Mouse (Mus musculus) heart, embryonic 12.5 days (tissue): ENCODE data around the gene Trmt10b. TPM values are rescaled to one million over a fixed set of nuclear protein-coding genes. Genes with fewer than 3 reads are reported as not detected.

Experiments used
- ATAC-seq: fragments of 200-750 bp; cut with Nextera tagmentation; 2 replicates; pipeline ENCODE4 v1.8.0; 2017; ENCODE audit warnings: moderate TSS enrichment, moderate library complexity; ENCODE audit not compliant: insufficient number of reproducible peaks, low FRiP score
- H3K27ac ChIP-seq: fragments of 300-500 bp; sonication (generic); 2 replicates; pipeline ENCODE4 v1.5.1; 2016; ENCODE audit warnings: mild to moderate bottlenecking, moderate library complexity; ENCODE audit not compliant: poor library complexity, severe bottlenecking
- H3K27me3 ChIP-seq: fragments of 300-500 bp; sonication (generic); replicated peaks from 2 replicates; pipeline ENCODE4 v1.6.1; 2016; ENCODE audit warnings: mild to moderate bottlenecking, moderate library complexity
- H3K36me3 ChIP-seq: fragments of 300-500 bp; sonication (generic); 2 replicates; pipeline ENCODE4 v1.6.1; 2016; ENCODE audit warnings: mild to moderate bottlenecking, moderate library complexity
- H3K4me1 ChIP-seq: fragments of 300-500 bp; sonication (generic); replicated peaks from 2 replicates; pipeline ENCODE4 v1.6.1; 2016; ENCODE audit warnings: mild to moderate bottlenecking
- H3K4me2 ChIP-seq: fragments of 300-500 bp; sonication (generic); 2 replicates; pipeline ENCODE4 v1.6.1; 2016; ENCODE audit warnings: mild to moderate bottlenecking, moderate library complexity
- H3K4me3 ChIP-seq: fragments of 300-500 bp; sonication (generic); 2 replicates; pipeline ENCODE4 v1.5.1; 2016; ENCODE audit warnings: mild to moderate bottlenecking
- H3K9ac ChIP-seq: fragments of 300-500 bp; sonication (generic); 2 replicates; pipeline ENCODE4 v1.6.1; 2016; ENCODE audit warnings: mild to moderate bottlenecking, moderate library complexity
- H3K9me3 ChIP-seq: fragments of 300-500 bp; sonication (generic); replicated peaks from 2 replicates; pipeline ENCODE4 v1.6.1; 2016; ENCODE audit warnings: mild to moderate bottlenecking, moderate library complexity
- WGBS: fragments of 180-500 bp; shearing (Covaris S2); methylation state at CpG from one replicate; pipeline ENCODE4 v1.1.7; 2016; 5-methylcytosine and 5-hydroxymethylcytosine counted together
- polyA plus RNA-seq: library from polyadenylated mRNA; unstranded; fragments of >200 nt; fragmentation: Nextera tagmentation; extraction: Ambion mirVana; gene quantifications from 2 replicates; pipeline ENCODE4 v1.2.1, GENCODE M21; 2016

Gene Trmt10b
- polyA plus RNA-seq, 1 experiment from 2014 or later, result 10.1 TPM

DNA sequence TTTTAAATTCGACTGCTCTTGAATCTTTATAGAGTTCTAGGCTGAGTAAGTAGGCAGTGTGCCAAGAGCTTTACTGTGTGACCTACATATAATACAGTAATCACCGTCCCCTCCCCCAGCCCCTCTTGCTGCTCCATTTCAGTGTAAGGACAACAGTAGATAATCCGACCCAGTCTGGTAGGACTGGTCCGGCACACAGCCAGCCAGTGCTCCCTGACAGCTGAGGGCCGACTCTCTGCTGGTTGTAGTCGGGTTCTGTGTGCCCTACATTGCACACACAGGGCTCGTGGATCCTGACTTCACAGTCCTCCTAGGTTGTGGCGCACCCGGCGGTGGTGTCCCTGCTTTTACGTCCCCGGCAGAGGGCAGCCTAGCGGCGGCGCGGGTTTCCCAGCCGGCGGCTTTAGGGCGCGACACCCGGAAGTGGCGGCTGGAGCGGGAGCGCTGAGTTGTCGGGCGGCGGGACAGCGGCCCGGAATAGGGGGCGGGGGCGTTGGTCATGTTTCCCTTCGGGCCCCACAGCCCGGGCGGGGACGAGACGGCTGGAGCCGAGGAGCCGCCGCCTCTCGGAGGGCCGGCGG lies 44.8 kb downstream of the Trmt10b start, which contains the start of gene Dcaf10:
Dcaf10 (plus strand) TSS at position 433 of the 581 bp plus-strand sequence.
- H3K27ac ChIP-seq, result peak within 1 kb of the TSS; percentile 99
- peaks cover 18% of the 10 kb centered on the region for H3K4me1 ChIP-seq
- H3K9ac ChIP-seq, result peak within 1 kb of the TSS; percentile 99
- peaks cover 11% of the 10 kb centered on the region for H3K36me3 ChIP-seq
- peak within 1 kb of the TSS; percentile 84 for H3K4me2 ChIP-seq
- peak within 1 kb of the TSS; percentile 99 for H3K4me3 ChIP-seq
- H3K27me3 ChIP-seq, result no peaks in the 10 kb centered on the region
- under 1% methylated on average over 39 of the region's 42 CpGs for WGBS
- ATAC-seq, result peak; percentile 94
- H3K9me3 ChIP-seq, result no peaks in the 10 kb centered on the region

DNA sequence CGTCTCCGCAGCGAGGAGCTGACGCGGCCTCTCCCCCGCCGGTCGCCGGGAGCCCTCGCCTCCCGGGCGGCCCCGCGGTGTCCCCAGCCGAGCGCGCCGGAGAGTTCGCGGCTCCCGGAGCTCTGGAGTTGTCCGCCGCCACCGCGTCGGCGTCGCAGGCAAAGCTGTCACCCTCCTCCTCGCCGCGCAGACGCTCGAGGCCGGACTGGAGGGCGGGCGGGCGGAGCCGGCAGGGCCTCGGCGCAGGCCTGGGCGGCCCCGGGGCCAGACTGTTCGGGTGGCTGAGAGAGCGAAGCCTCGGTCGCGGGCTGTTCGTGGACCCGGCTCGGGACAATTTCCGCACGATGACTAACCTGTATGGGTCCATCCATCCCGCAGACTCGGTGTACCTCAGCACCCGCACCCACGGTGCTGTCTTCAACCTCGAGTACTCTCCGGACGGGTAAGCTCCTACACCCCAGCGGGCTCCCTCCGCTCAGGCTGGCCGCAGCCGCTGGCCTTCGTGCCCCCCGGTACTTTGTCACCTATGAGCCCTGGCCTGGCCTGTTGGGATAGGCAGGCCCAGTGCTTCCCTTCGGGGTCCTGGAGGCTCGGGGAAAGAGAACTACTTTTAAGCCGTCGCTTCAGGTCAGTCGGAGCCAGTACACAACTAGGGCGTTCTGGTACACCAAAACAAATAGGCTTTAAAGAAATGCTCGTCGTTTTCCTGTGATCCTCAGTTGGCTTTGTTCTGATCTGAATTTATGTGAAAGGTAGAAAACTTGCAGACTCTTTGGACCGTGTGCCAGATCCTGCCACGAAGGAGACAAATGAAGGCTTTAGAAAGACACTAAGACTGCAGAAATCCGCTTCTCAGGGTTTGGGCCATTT lies 45.6 kb downstream of the Trmt10b start, which contains the start of gene Exosc3:
Exosc3 (minus strand) TSS at position 447 of the 870 bp plus-strand sequence.
- no peaks in the 10 kb centered on the region for H3K27me3 ChIP-seq
- peak; percentile 89 for ATAC-seq
- H3K4me1 ChIP-seq, result peaks cover 18% of the 10 kb centered on the region
- peak within 1 kb of the TSS; percentile 99 for H3K27ac ChIP-seq
- H3K4me2 ChIP-seq, result peak within 1 kb of the TSS; percentile 84
- under 1% methylated on average over 76 of the region's 76 CpGs for WGBS
- H3K4me3 ChIP-seq, result peak within 1 kb of the TSS; percentile 99
- peak within 1 kb of the TSS; percentile 99 for H3K9ac ChIP-seq
- no peaks in the 10 kb centered on the region for H3K9me3 ChIP-seq
- H3K36me3 ChIP-seq, result peaks cover 16% of the 10 kb centered on the region

DNA sequence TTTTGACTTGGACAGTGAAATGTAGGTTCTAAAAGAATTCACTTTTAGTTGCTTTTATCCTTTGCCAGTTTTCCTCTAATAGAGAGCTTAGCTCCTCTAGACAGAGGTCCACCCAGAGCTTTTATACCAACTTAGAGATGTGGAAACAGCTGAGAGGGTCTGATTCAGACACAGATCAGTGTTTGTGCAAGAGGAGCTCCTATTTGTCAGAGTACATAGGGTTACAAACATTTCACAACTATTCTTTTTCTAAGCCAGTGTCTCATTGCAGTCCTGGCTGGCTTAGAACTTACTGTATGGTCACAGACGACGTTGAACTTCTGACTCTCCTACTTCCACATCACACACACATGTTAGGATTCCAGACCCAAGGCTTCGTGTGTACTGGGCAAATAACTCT lies 59.7 kb downstream of the Trmt10b start:
- Histone ChIP-seq H3K27ac (no peak overlapping the region), H3K36me3 (peaks cover 22% of the 10 kb centered on the region), H3K9ac (no peak overlapping the region), H3K4me1 (no peaks in the 10 kb centered on the region), H3K27me3 (no peaks in the 10 kb centered on the region), H3K4me2 (no peak overlapping the region), H3K4me3 (no peak overlapping the region), H3K9me3 (no peaks in the 10 kb centered on the region)
- ATAC-seq, result no peak
- 91% methylated on average over 3 of the region's 3 CpGs for WGBS

Other genes starting within 250 kb of the Trmt10b start
- gene Fbxo10, start 212.5 kb upstream of the Trmt10b start, polyA plus RNA-seq, result 17.7 TPM in 2 replicates
- gene Tomm5, start 189.0 kb upstream of the Trmt10b start, polyA plus RNA-seq, result 207 and 213 TPM in 2 replicates
- gene Frmpd1, start 112.3 kb upstream of the Trmt10b start, polyA plus RNA-seq, result 3.3 and 3.5 TPM in 2 replicates
- gene Dcaf10, start 45.0 kb downstream of the Trmt10b start, polyA plus RNA-seq, result 12.8 and 15.6 TPM in 2 replicates
- gene Exosc3, start 45.6 kb downstream of the Trmt10b start, polyA plus RNA-seq, result 36.6 and 37.0 TPM in 2 replicates
- 73.4 and 75.6 TPM in 2 replicates for gene Slc25a51, start 111.6 kb downstream of the Trmt10b start, polyA plus RNA-seq
- gene Shb, start 235.3 kb downstream of the Trmt10b start, polyA plus RNA-seq, result 13.9 and 15.3 TPM in 2 replicates